Mouse (Mus musculus) gastrocnemius, postnatal 4 days (tissue): ENCODE data around the gene Hdac1. TPM values are rescaled to one million over a fixed set of nuclear protein-coding genes. Genes with fewer than 3 reads are reported as not detected.

Experiments used
- DNase-seq, 2 experiments: peaks; one replicate each; pipeline ENCODE4 v3.0.0; 2021 to 2022; ENCODE audit warnings: low spot score in 2 of 2, mixed read lengths in 2 of 2
- microRNA-seq: library from miRNA; unstranded; fragments of <30 nt; microRNA quantifications from one replicate; pipeline ENCODE4 v1.2.0, GENCODE M21; 2021
- total RNA-seq, 2 experiments: library from RNA; stranded (reverse); gene quantifications; 2 replicates each; pipeline ENCODE4 v1.2.3; 2021

The Hdac1 gene
- total RNA-seq, 2 experiments from 2014 or later = 39.5 to 42.1 TPM

GRCm38 (mm10) chr4:129481090-129481489 lies 61.4 kb downstream of the Hdac1 start:
- no peak for DNase-seq

DNA sequence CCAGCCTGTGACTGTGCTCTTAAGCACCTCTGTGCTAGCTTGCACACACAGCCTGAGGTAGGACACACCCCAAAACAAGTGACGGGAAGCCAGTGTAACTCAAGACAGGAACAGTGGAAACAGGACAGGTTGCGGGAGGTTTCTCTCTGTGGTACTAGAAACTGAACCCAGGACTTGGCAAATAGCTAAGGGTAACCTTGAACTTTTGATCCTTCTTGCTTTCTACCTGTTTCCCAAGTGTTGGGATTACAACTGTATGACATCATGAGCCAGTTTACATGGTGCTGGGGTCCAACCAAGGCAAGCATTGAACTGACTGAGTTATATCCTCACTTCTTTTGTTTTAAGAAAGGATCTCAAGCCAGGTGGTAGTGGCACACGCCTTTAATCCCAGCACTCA lies 62.6 kb downstream of the Hdac1 start:
- no peak for DNase-seq

DNA sequence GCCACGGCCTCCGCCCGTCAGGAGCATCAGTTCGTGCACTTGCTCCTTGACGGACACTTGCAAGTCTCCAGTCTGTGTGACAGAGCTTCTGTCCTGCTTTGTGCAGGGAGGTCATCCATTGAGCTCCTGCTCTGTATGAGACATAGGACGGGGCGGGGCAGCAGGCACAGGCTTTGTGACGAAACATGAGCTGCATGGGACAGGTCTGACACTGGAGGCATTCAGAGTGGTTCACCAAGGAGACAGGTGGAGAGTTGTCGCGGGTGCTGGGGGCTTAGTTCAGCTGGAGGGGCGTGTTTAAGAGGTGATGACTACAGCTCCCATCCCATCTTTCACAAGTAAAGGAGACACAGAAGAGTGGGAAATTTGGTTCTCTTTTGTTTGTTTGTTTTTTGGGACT lies 66.5 kb downstream of the Hdac1 start:
- no peak for DNase-seq

Small RNA genes lying within 50 kb of the gene (microRNA-seq; reads per million reads assigned to microRNA genes)
- not detected for gene Mir8119

Other genes with a start within 250 kb of the Hdac1 start
- 100 to 1,000 TPM; 166 to 179 TPM for gene Rbbp4, start 207.3 kb downstream of the Hdac1 start, total RNA-seq
- gene Zbtb8os, start 207.0 kb downstream of the Hdac1 start, total RNA-seq = 10 to 100 TPM; 28.2 to 28.8 TPM
- gene Zbtb8a, start 164.6 kb downstream of the Hdac1 start, total RNA-seq = 1 to 10 TPM; 6.7 to 7.5 TPM
- not detected for gene Zbtb8b, start 101.9 kb downstream of the Hdac1 start, total RNA-seq
- gene Bsdc1, start 81.1 kb downstream of the Hdac1 start, total RNA-seq = 10 to 100 TPM; 32.2 to 35.2 TPM
- gene Tssk3, start 51.7 kb downstream of the Hdac1 start, total RNA-seq = not detected
- not detected for gene Fam229a, start 51.5 kb downstream of the Hdac1 start, total RNA-seq
- gene Marcksl1, start 29.1 kb downstream of the Hdac1 start, total RNA-seq = 10 to 100 TPM; 63.2 to 63.9 TPM
- gene Lck, start 30.9 kb upstream of the Hdac1 start, total RNA-seq = 1 to 10 TPM in 1 of 2 experiments, under 1 TPM in 1; 0.34 to 2.0 TPM
- gene Fam167b, start 35.8 kb upstream of the Hdac1 start, total RNA-seq = 1 to 10 TPM; 1.2 to 1.3 TPM
- 100 to 1,000 TPM; 167 to 176 TPM for gene Eif3i, start 57.9 kb upstream of the Hdac1 start, total RNA-seq
- 10 to 100 TPM; 65.2 to 68.4 TPM for gene Tmem234, start 58.0 kb upstream of the Hdac1 start, total RNA-seq
- 1 to 10 TPM; 1.6 to 2.7 TPM for gene Dcdc2b, start 71.5 kb upstream of the Hdac1 start, total RNA-seq
- gene Iqcc, start 76.4 kb upstream of the Hdac1 start, total RNA-seq = 10 to 100 TPM; 13.2 to 13.6 TPM
- gene Ccdc28b, start 81.2 kb upstream of the Hdac1 start, total RNA-seq = 10 to 100 TPM; 44.7 to 51.2 TPM
- gene Txlna, start 98.4 kb upstream of the Hdac1 start, total RNA-seq = 10 to 100 TPM; 53.7 to 56.0 TPM
- gene Kpna6, start 130.1 kb upstream of the Hdac1 start, total RNA-seq = 10 to 100 TPM; 54.4 to 63.4 TPM
- 1 to 10 TPM; 7.3 to 7.8 TPM for gene Tmem39b, start 154.1 kb upstream of the Hdac1 start, total RNA-seq
- gene Khdrbs1, start 199.6 kb upstream of the Hdac1 start, total RNA-seq = 10 to 100 TPM; 75.8 to 77.4 TPM